Mouse (Mus musculus) gastrocnemius, postnatal 10 days (tissue): ENCODE results near the gene Ankdd1a. TPM values are rescaled to one million over a fixed set of nuclear protein-coding genes. Genes with fewer than 3 reads are reported as not detected.

ENCODE experiments used
- DNase-seq: peaks from one replicate; pipeline ENCODE4 v3.0.0; 2021; ENCODE audit warnings: mixed read lengths
- total RNA-seq, 2 experiments: library from RNA; stranded (reverse); gene quantifications; 2 replicates each; pipeline ENCODE4 v1.2.3; 2021

The Ankdd1a gene
- total RNA-seq, 2 experiments from 2014 or later, result not detected

- no peak for DNase-seq
These were observed 22.1 kb upstream of the Ankdd1a start for GRCm38 (mm10) chr9:65542111-65542524.

- no peak for DNase-seq
These were observed 21.4 kb upstream of the Ankdd1a start for GRCm38 (mm10) chr9:65541126-65542068.

GRCm38 (mm10) chr9:65539697-65540096 is 19.7 kb upstream of the Ankdd1a start:
- DNase-seq, result no peak

GRCm38 (mm10) chr9:65537901-65538630 is 18.1 kb upstream of the Ankdd1a start:
- no peak for DNase-seq

- no peak for DNase-seq
These were observed 16.5 kb upstream of the Ankdd1a start for GRCm38 (mm10) chr9:65536491-65536890.

- no peak for DNase-seq
These were observed 15.9 kb upstream of the Ankdd1a start for GRCm38 (mm10) chr9:65535789-65536469.

GRCm38 (mm10) chr9:65535191-65535722 is 15.3 kb upstream of the Ankdd1a start:
- DNase-seq, result no peak

- no peak for DNase-seq
These were observed 14.1 kb upstream of the Ankdd1a start for GRCm38 (mm10) chr9:65534111-65534510.

- DNase-seq, result no peak
These were observed 13.0 kb upstream of the Ankdd1a start for GRCm38 (mm10) chr9:65532986-65533385.

GRCm38 (mm10) chr9:65531283-65531682 is 11.3 kb upstream of the Ankdd1a start:
- no peak for DNase-seq

- no peak for DNase-seq
These were observed 9.7 kb upstream of the Ankdd1a start for GRCm38 (mm10) chr9:65529659-65530058.

GRCm38 (mm10) chr9:65528417-65529038 is 8.5 kb upstream of the Ankdd1a start:
- DNase-seq, result no peak

- no peak for DNase-seq
These were observed 5.6 kb upstream of the Ankdd1a start for GRCm38 (mm10) chr9:65525445-65526195.

- DNase-seq, result peak; percentile 77
These were observed 3.8 kb upstream of the Ankdd1a start for GRCm38 (mm10) chr9:65523611-65524364.

GRCm38 (mm10) chr9:65520505-65520876 is 498 bp upstream of the Ankdd1a start:
- no peak for DNase-seq

- DNase-seq, result no peak
These were observed 5.1 kb downstream of the Ankdd1a start for GRCm38 (mm10) chr9:65514851-65515261.

GRCm38 (mm10) chr9:65514431-65514830 is 5.6 kb downstream of the Ankdd1a start:
- no peak for DNase-seq

- no peak for DNase-seq
These were observed 7.5 kb downstream of the Ankdd1a start for GRCm38 (mm10) chr9:65512520-65512919.

GRCm38 (mm10) chr9:65508449-65508848 is 11.5 kb downstream of the Ankdd1a start:
- DNase-seq, result no peak
